Mouse (Mus musculus) forebrain, embryonic 12.5 days (tissue): ENCODE data around the gene Fabp3. TPM values are rescaled to one million over a fixed set of nuclear protein-coding genes. Genes with fewer than 3 reads are reported as not detected.
A peak's percentile ranks its signal among the peaks of the same experiment; 100 is the strongest.

Experiments
- ATAC-seq: fragments of 200-750 bp; cut with Nextera tagmentation; 2 replicates; pipeline ENCODE4 v1.8.0; 2017; ENCODE audit warnings: moderate TSS enrichment; ENCODE audit not compliant: low FRiP score
- H3K27ac ChIP-seq: fragments of 300-500 bp; sonication (generic); 2 replicates; pipeline ENCODE4 v1.5.1; 2016; ENCODE audit warnings: mild to moderate bottlenecking
- H3K27me3 ChIP-seq: fragments of 300-500 bp; sonication (generic); 2 replicates; pipeline ENCODE4 v1.6.1; 2016; ENCODE audit warnings: mild to moderate bottlenecking
- H3K36me3 ChIP-seq: fragments of 300-500 bp; sonication (generic); replicated peaks from 2 replicates; pipeline ENCODE4 v1.6.1; 2016; ENCODE audit warnings: mild to moderate bottlenecking
- H3K4me1 ChIP-seq: fragments of 300-500 bp; sonication (generic); 2 replicates; pipeline ENCODE4 v1.6.1; 2016
- H3K4me2 ChIP-seq: fragments of 300-500 bp; sonication (generic); 2 replicates; pipeline ENCODE4 v1.6.1; 2016; ENCODE audit warnings: mild to moderate bottlenecking, moderate library complexity
- H3K4me3 ChIP-seq: fragments of 300-500 bp; sonication (generic); replicated peaks from 2 replicates; pipeline ENCODE4 v1.5.1; 2016; ENCODE audit warnings: mild to moderate bottlenecking
- H3K9ac ChIP-seq: fragments of 300-500 bp; sonication (generic); 2 replicates; pipeline ENCODE4 v1.6.1; 2016; ENCODE audit warnings: mild to moderate bottlenecking
- H3K9me3 ChIP-seq: fragments of 300-500 bp; sonication (generic); 2 replicates; pipeline ENCODE4 v1.6.1; 2016
- WGBS: fragments of 180-500 bp; shearing (Covaris S2); methylation state at CpG from one replicate; pipeline ENCODE4 v1.1.7; 2016; 5-methylcytosine and 5-hydroxymethylcytosine counted together
- polyA plus RNA-seq: library from polyadenylated mRNA; unstranded; fragments of >200 nt; fragmentation: Nextera tagmentation; extraction: Ambion mirVana; gene quantifications from 2 replicates; pipeline ENCODE4 v1.2.1, GENCODE M21; 2016

Fabp3 gene
- polyA plus RNA-seq, 1 experiment from 2014 or later = 22.3 TPM

DNA sequence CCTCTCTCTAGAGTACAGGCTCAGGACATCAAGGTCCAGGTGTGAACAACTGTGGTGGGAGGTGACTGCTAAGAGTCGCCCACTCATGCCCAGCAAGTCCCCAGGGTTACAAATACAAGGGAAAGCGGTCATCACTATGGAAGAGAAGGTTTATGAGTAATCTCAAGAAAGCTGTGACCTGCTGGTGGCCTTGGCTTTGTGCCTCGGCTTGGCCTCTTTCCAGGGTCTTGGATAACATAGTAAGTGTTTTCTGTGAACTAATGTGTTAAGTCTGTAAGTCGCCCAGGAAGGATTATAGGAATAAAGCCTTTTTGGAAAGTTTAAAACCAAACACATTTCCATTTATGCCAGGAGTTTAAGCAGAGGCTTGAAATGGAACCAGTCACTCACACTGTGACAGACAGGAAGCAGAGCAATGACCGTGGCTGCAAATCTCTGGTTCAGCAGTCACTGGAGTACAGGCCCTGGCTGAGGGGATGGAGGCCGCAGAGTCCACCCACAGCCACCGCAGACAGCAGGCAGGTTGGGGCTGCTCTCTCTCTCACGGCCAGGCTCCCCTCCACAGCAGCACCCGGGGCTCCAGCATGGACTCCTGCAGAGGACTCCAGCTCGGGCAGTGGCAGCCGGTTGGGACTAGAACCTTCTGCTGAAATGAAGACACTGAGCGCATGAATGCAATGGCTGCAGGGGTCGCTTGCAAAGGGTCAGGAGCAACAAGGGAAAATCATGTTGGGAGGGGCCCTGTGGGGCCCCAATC is 7.6 kb downstream of the Fabp3 start:
- Histone ChIP-seq H3K36me3 (peaks cover 54% of the 10 kb centered on the region), H3K27ac (no peak overlapping the region), H3K27me3 (no peaks in the 10 kb centered on the region), H3K9me3 (no peaks in the 10 kb centered on the region), H3K9ac (no peak overlapping the region), H3K4me2 (no peak overlapping the region), H3K4me1 (no peaks in the 10 kb centered on the region), H3K4me3 (no peak overlapping the region)
- 79% methylated on average over 13 of the region's 13 CpGs for WGBS
- ATAC-seq = no peak

DNA sequence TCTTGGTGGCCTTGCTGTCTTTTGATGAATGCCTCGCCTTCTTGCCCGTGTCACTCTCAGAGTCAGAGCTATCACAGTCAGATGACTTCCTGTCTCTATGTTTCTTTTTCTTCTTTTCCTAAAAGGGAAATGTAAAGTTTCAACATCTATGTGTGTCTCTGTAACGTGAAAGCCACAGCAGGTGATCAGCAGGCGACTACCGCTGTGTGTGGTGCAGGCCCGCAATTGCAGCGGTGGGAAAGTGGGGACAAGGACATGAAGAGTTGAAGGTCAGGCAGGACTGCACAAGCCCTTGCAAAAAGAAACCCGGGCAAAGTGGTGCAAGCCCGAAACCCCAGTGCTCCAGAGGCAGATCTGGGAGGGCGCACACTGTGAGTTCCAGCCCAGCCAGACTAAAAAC is 8.3 kb downstream of the Fabp3 start:
- H3K4me3 ChIP-seq = no peak overlapping the region
- ATAC-seq = no peak
- WGBS = 83% methylated on average over 10 of the region's 10 CpGs
- no peaks in the 10 kb centered on the region for H3K27me3 ChIP-seq
- no peaks in the 10 kb centered on the region for H3K4me1 ChIP-seq
- H3K9me3 ChIP-seq = no peaks in the 10 kb centered on the region
- H3K36me3 ChIP-seq = peaks cover 59% of the 10 kb centered on the region
- no peak overlapping the region for H3K9ac ChIP-seq
- no peak overlapping the region for H3K27ac ChIP-seq
- H3K4me2 ChIP-seq = no peak overlapping the region

DNA sequence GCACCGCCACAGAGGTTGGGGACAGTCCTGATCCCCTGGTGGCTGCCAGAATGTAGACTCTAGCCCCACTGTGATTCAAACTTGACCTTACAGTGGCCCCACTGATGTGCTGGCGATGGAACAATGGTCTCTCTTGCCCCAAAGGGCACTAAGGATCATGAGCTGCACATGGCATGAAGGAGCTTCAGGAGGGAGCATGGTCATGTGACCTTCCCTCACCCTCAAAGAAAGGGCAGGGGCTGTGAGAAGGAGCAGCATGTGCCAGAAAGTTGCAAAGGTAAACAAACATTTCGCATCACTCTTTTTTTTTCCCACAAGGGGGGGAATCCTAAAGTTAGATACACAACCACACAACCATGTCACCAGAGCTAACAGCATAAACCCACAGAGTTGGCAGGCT is 9.7 kb downstream of the Fabp3 start:
- H3K4me1 ChIP-seq = no peaks in the 10 kb centered on the region
- no peaks in the 10 kb centered on the region for H3K27me3 ChIP-seq
- H3K9ac ChIP-seq = no peak overlapping the region
- peaks cover 68% of the 10 kb centered on the region for H3K36me3 ChIP-seq
- H3K4me3 ChIP-seq = no peak overlapping the region
- no peaks in the 10 kb centered on the region for H3K9me3 ChIP-seq
- H3K27ac ChIP-seq = no peak overlapping the region
- no peak overlapping the region for H3K4me2 ChIP-seq
- 71% methylated on average over 3 of the region's 3 CpGs for WGBS
- no peak for ATAC-seq

DNA sequence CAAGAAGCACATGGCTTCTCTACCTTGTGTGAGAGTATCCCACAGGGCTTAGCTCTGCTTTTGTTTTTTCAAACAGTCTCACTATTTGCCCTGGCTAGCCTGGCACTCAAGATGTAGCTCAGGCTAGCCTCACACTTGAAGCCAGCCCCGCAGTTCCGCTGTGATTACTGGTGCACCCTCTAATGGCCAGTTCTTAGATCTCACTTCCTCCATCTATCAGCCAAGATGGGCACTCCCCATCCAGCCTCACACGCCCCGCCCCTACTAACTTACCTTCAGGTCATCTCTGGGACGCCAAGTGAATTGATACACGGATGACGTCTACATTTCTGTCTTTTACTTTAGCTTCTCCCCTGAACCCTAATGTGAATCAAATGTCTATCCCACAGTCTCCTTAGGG is 11.2 kb downstream of the Fabp3 start:
- H3K27me3 ChIP-seq = no peaks in the 10 kb centered on the region
- no peak overlapping the region for H3K9ac ChIP-seq
- no peak for ATAC-seq
- no peaks in the 10 kb centered on the region for H3K4me1 ChIP-seq
- H3K4me2 ChIP-seq = no peak overlapping the region
- WGBS = 84% methylated on average over 7 of the region's 7 CpGs
- H3K4me3 ChIP-seq = no peak overlapping the region
- no peaks in the 10 kb centered on the region for H3K9me3 ChIP-seq
- peaks cover 69% of the 10 kb centered on the region for H3K36me3 ChIP-seq
- H3K27ac ChIP-seq = no peak overlapping the region

DNA sequence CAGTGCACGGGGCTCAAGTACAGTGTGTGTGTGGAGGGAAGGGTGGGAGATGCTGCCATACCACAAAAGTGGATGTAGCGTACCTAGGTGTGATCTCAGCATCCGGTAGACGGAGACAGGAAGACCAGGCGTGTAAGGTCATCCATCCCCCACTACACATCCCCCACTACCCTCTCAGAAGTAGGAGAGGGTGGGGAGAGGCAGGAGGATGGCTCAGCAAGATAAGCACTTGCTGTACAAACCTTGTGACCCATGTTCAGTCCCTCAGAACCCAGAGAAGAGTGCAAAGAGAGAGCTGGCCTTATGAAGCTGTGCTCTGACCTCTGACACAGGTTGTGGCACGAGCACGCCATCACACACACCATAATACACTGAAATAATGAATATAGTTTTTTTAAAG is 13.2 kb downstream of the Fabp3 start:
- H3K9ac ChIP-seq = no peak overlapping the region
- ATAC-seq = no peak
- no peaks in the 10 kb centered on the region for H3K27me3 ChIP-seq
- H3K9me3 ChIP-seq = no peaks in the 10 kb centered on the region
- peaks cover 70% of the 10 kb centered on the region for H3K36me3 ChIP-seq
- H3K4me3 ChIP-seq = no peak overlapping the region
- H3K4me2 ChIP-seq = no peak overlapping the region
- WGBS = 96% methylated on average over 7 of the region's 7 CpGs
- no peak overlapping the region for H3K27ac ChIP-seq
- no peaks in the 10 kb centered on the region for H3K4me1 ChIP-seq

DNA sequence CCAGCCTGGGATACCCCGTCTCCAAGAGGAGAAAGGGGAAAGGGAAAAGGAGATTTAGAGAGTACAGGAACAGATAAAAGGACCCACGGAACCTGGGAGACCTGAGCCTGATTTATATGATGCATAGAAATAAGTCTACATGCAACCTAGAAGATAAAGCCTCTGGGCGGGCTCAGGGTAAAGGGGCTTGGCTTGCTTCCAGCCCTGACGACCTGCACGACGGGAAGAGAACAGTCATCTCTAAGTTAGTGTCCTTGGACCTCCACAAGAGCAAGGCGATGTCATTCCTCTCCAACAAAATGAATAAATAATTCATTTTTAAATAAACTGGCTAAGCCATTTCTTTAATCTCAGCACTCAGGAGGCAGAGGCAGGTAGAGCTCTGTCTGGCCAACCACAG is 14.2 kb downstream of the Fabp3 start:
- Histone ChIP-seq H3K36me3 (peaks cover 75% of the 10 kb centered on the region), H3K4me2 (no peak overlapping the region), H3K4me3 (no peak overlapping the region), H3K4me1 (no peaks in the 10 kb centered on the region), H3K27ac (no peak overlapping the region), H3K27me3 (no peaks in the 10 kb centered on the region), H3K9ac (no peak overlapping the region), H3K9me3 (no peaks in the 10 kb centered on the region)
- no peak for ATAC-seq
- 85% methylated on average over 7 of the region's 7 CpGs for WGBS

DNA sequence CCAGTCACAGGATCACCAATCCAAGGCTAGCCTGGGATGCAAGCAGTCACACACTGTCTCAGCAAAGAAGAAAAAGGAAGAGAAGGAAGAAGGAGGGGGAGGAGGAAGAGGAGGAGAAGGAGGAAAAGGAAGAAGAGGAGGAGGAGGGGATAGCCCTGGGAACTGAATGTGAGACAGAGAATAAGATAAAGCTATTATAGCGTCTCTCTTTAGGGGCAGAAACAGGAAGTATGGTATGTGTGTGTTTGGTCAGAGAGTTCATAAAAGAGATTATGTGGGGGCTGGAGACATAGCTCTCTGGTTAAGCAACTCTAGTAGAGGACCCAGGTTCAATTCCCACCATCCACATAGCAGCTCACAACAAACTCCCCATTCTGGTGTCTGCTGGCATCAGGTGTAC is 14.8 kb downstream of the Fabp3 start:
- Histone ChIP-seq H3K36me3 (peaks cover 76% of the 10 kb centered on the region), H3K27me3 (no peaks in the 10 kb centered on the region), H3K9me3 (no peaks in the 10 kb centered on the region), H3K4me1 (no peaks in the 10 kb centered on the region), H3K4me3 (no peak overlapping the region), H3K4me2 (no peak overlapping the region), H3K9ac (no peak overlapping the region), H3K27ac (no peak overlapping the region)
- 94% methylated on average over 1 of the region's 1 CpGs for WGBS
- no peak for ATAC-seq

DNA sequence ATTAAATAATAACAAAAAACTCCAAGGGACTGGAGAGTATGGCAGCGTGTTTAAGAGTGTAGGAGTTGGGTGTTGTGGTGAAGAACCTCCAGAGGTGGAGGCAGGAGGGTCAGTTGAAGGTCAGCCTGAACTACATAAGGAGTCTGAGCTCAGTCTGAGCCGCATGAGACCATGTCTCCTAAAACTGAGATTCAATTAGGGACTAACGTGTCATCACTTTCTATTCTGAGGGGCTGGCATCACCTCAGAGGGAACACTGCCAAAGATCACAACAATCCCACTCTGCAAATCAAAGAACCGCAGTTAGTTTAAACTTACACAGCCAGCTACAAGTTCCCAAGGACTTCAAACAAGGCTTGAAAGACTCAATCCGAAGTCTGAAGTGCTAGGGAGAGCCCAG is 15.2 kb downstream of the Fabp3 start:
- no peak overlapping the region for H3K4me2 ChIP-seq
- H3K9ac ChIP-seq = no peak overlapping the region
- no peak overlapping the region for H3K27ac ChIP-seq
- WGBS = 85% methylated on average over 5 of the region's 5 CpGs
- no peaks in the 10 kb centered on the region for H3K27me3 ChIP-seq
- H3K9me3 ChIP-seq = no peaks in the 10 kb centered on the region
- H3K36me3 ChIP-seq = peaks cover 75% of the 10 kb centered on the region
- no peak for ATAC-seq
- no peak overlapping the region for H3K4me3 ChIP-seq
- no peaks in the 10 kb centered on the region for H3K4me1 ChIP-seq

DNA sequence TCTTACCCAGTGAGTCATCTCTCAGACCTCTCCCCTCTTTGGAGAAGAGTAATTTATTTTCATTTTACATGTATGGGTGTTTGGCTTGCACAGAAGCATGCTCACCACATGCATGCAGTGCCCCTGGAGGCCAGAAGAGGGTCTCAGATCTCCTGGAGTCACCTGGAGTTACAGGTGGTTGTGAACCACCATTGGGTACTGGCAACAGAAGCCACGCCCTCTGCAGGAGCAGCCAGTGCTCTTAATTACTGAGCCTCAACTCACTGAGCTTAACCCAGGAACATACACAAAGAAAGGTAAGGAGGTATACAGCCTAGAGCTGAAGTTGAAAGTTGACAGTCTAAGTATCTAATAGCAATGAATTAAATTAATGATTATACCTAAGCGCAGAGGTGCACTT is 17.1 kb downstream of the Fabp3 start:
- H3K4me2 ChIP-seq = no peak overlapping the region
- WGBS = 88% methylated on average over 2 of the region's 2 CpGs
- H3K36me3 ChIP-seq = peaks cover 64% of the 10 kb centered on the region
- H3K27me3 ChIP-seq = no peaks in the 10 kb centered on the region
- no peaks in the 10 kb centered on the region for H3K9me3 ChIP-seq
- no peak overlapping the region for H3K27ac ChIP-seq
- H3K4me1 ChIP-seq = no peaks in the 10 kb centered on the region
- no peak for ATAC-seq
- H3K4me3 ChIP-seq = no peak overlapping the region
- H3K9ac ChIP-seq = no peak overlapping the region

DNA sequence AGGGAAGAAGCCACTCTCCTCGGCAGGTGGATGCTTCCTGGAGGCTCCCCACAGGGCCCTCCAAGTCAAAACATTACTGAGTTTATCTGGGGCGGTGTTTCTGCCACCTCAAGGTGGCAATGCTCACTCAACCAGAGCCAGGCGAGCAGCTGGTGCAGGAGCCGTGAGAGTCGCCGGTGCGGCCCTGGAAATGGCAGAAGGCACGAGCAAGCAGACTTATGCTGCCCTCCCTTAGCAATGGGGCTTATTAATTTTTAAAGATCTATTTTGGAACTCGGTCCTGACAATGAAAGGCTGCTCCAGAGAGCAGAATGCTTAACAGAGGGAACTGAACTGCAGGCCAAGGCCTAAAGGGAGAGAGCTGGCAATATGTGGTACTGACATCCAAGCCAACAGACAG is 19.0 kb downstream of the Fabp3 start:
- WGBS = 85% methylated on average over 9 of the region's 9 CpGs

DNA sequence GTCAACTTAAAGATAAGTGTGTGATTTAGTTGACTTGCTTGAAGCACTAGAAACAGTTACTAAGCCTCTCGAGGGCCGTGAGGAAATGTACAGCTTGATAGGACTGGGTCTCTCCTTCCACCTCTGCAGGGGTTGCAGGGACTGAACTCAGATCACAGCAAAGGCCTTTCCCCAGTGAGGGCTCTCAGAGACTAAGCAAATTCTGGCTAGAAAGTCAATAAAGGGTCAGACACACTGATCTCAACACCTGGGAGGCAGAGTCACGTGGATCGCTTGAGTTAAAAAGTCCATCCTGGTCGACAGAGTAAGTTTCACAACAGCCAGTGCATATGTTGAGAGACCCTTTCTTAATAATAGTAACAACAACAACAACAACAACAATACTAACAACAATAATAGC is 27.5 kb downstream of the Fabp3 start:
- 95% methylated on average over 5 of the region's 5 CpGs for WGBS
- H3K27me3 ChIP-seq = no peaks in the 10 kb centered on the region
- no peak overlapping the region for H3K9ac ChIP-seq
- no peak overlapping the region for H3K27ac ChIP-seq
- H3K4me3 ChIP-seq = no peak overlapping the region
- H3K9me3 ChIP-seq = no peaks in the 10 kb centered on the region
- ATAC-seq = no peak
- H3K4me1 ChIP-seq = no peaks in the 10 kb centered on the region
- peaks cover 49% of the 10 kb centered on the region for H3K36me3 ChIP-seq
- no peak overlapping the region for H3K4me2 ChIP-seq

More for the DNA sequence above, 19.0 kb downstream of the Fabp3 start:
- Histone ChIP-seq H3K4me3 (no peak overlapping the region), H3K4me1 (no peaks in the 10 kb centered on the region), H3K27ac (no peak overlapping the region), H3K4me2 (no peak overlapping the region), H3K9ac (no peak overlapping the region), H3K36me3 (peaks cover 57% of the 10 kb centered on the region), H3K27me3 (no peaks in the 10 kb centered on the region), H3K9me3 (no peaks in the 10 kb centered on the region)
- ATAC-seq = no peak

DNA sequence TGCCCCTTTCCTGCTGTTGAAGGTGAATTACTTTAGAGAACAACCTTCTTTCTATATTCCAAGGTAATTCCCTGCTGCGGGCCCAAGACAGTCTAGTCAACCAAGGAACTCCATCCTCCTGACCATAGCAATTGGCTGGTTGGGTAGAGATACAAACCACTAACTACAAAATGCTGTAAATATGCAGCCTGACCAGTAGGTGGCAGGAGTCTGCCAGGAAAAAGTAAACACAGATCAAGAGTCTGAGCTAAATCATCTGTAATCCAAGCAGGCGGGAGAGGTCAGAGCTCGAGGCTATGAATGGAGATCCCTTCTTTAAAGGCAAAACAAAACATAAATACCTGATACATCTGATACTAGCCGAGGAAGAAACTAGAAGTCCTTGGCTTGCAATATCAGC is 33.3 kb downstream of the Fabp3 start:
- Histone ChIP-seq H3K36me3 (peaks cover 32% of the 10 kb centered on the region), H3K4me2 (no peak overlapping the region), H3K4me3 (no peak overlapping the region), H3K9me3 (no peaks in the 10 kb centered on the region), H3K4me1 (no peaks in the 10 kb centered on the region), H3K9ac (no peak overlapping the region), H3K27ac (no peak overlapping the region), H3K27me3 (no peaks in the 10 kb centered on the region)
- peak; percentile 17; the same call in 1 of the 2 replicates for ATAC-seq
- WGBS = 22% methylated on average over 4 of the region's 4 CpGs

DNA sequence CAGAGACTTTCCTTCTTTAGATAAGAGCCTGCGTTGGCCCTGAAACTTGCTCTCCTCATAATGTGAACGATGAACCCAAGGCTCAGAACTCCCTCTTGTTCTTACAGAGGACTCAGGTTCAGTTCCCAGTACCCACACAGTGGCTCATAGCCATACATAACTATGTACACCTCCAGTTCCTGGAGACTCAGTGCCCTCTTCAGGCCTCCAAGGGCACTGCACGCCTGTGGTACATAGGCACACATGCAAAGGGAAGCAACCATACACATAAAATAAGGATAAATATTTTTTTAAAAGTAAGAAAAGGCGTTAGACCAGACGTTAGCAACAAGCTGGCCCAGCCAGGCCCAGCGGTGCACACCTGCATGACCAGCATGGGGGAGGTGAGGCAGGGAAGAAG is 41.3 kb downstream of the Fabp3 start:
- WGBS = 95% methylated on average over 6 of the region's 6 CpGs
- Histone ChIP-seq H3K36me3 (peaks cover 74% of the 10 kb centered on the region), H3K4me1 (no peaks in the 10 kb centered on the region), H3K27me3 (no peaks in the 10 kb centered on the region), H3K9me3 (no peaks in the 10 kb centered on the region), H3K27ac (no peak overlapping the region), H3K4me2 (no peak overlapping the region), H3K4me3 (no peak overlapping the region), H3K9ac (no peak overlapping the region)
- ATAC-seq = no peak
